Mouse (Mus musculus) midbrain, embryonic 16.5 days (tissue): ENCODE results near the gene Thbs3. TPM values are rescaled to one million over a fixed set of nuclear protein-coding genes. Genes with fewer than 3 reads are reported as not detected.

Experiments
- ATAC-seq: fragments of 200-750 bp; cut with Nextera tagmentation; 2 replicates; pipeline ENCODE4 v1.8.0; 2017; ENCODE audit warnings: moderate TSS enrichment
- H3K27ac ChIP-seq: fragments of 300-500 bp; sonication (generic); 2 replicates; pipeline ENCODE4 v1.5.1; 2014; ENCODE audit warnings: mild to moderate bottlenecking, low read length, mixed read lengths
- H3K27me3 ChIP-seq: fragments of 300-500 bp; sonication (generic); 2 replicates; pipeline ENCODE4 v1.6.1; 2014; ENCODE audit warnings: low read depth, low read length, mixed read lengths; ENCODE audit not compliant: control insufficient read depth, insufficient read depth
- H3K36me3 ChIP-seq: fragments of 300-500 bp; sonication (generic); 2 replicates; pipeline ENCODE4 v1.6.1; 2014; ENCODE audit warnings: mild to moderate bottlenecking, low read length, moderate library complexity, mixed read lengths; ENCODE audit not compliant: control insufficient read depth, insufficient read depth
- H3K4me1 ChIP-seq: fragments of 300-500 bp; sonication (generic); 2 replicates; pipeline ENCODE4 v1.6.1; 2014; ENCODE audit warnings: mild to moderate bottlenecking, low read length, mixed read lengths; ENCODE audit not compliant: control insufficient read depth, insufficient read depth
- H3K4me2 ChIP-seq: fragments of 300-500 bp; sonication (generic); 2 replicates; pipeline ENCODE4 v1.6.1; 2014; ENCODE audit warnings: mild to moderate bottlenecking, low read length, mixed read lengths
- H3K4me3 ChIP-seq: fragments of 300-500 bp; sonication (generic); 2 replicates; pipeline ENCODE4 v1.5.1; 2014; ENCODE audit warnings: low read depth, mild to moderate bottlenecking, low read length, moderate library complexity, mixed read lengths
- H3K9ac ChIP-seq: fragments of 300-500 bp; sonication (generic); 2 replicates; pipeline ENCODE4 v1.6.1; 2014; ENCODE audit warnings: low read depth, low read length, mixed read lengths
- H3K9me3 ChIP-seq: fragments of 300-500 bp; sonication (generic); replicated peaks from 2 replicates; pipeline ENCODE4 v1.6.1; 2014; ENCODE audit warnings: mild to moderate bottlenecking, low read length, mixed read lengths; ENCODE audit not compliant: control insufficient read depth, poor library complexity, severe bottlenecking
- WGBS: fragments of 180-500 bp; shearing (Covaris S2); extraction: QIAGEN DNeasy Blood & Tissue Kit; methylation state at CpG from one replicate; pipeline ENCODE4 v1.1.7; 2014; 5-methylcytosine and 5-hydroxymethylcytosine counted together
- polyA plus RNA-seq: library from polyadenylated mRNA; unstranded; fragments of >200 nt; fragmentation: Nextera tagmentation; extraction: Ambion mirVana; gene quantifications from 2 replicates; pipeline ENCODE4 v1.2.1, GENCODE M21; 2015

The Thbs3 gene
- 52.2 and 53.6 TPM in 2 replicates for polyA plus RNA-seq

GRCm38 (mm10) chr3:89214681-89215411, at the start of gene Thbs3:
Thbs3 (plus strand) TSS chr3:89215180.
- ATAC-seq = no peak
- Histone ChIP-seq H3K4me2 (peak within 1 kb of the TSS; percentile 69), H3K4me1 (peaks cover 21% of the 10 kb centered on the region), H3K4me3 (peak within 1 kb of the TSS; percentile 58), H3K9me3 (no peaks in the 10 kb centered on the region), H3K27ac (peak within 1 kb of the TSS; percentile 98), H3K36me3 (0 out of 2 replicates have a peak, but pooled peaks cover 3% of the 10 kb centered on the region), H3K9ac (peak within 1 kb of the TSS; percentile 90), H3K27me3 (no peaks in the 10 kb centered on the region)
- 1% methylated on average over 16 of the region's 19 CpGs for WGBS

GRCm38 (mm10) chr3:89165268-89165870, 49.6 kb upstream of the Thbs3 start:
- Histone ChIP-seq H3K4me1 (peaks cover 21% of the 10 kb centered on the region), H3K36me3 (peaks cover 19% of the 10 kb centered on the region), H3K4me2 (peak overlapping the region; percentile 91), H3K9me3 (no peaks in the 10 kb centered on the region), H3K4me3 (peak overlapping the region; percentile 96), H3K9ac (peak overlapping the region; percentile 96), H3K27ac (peak overlapping the region; percentile 94), H3K27me3 (no peaks in the 10 kb centered on the region)
- no peak for ATAC-seq
- 29% methylated on average over 12 of the region's 12 CpGs for WGBS

- Histone ChIP-seq H3K9me3 (no peaks in the 10 kb centered on the region), H3K9ac (no peak overlapping the region), H3K4me1 (peaks cover 21% of the 10 kb centered on the region), H3K27ac (no peak overlapping the region), H3K27me3 (no peaks in the 10 kb centered on the region), H3K36me3 (peaks cover 28% of the 10 kb centered on the region), H3K4me2 (no peak overlapping the region), H3K4me3 (no peak overlapping the region)
- no peak for ATAC-seq
- WGBS = 95% methylated on average over 19 of the region's 19 CpGs
These were observed 48.0 kb upstream of the Thbs3 start for GRCm38 (mm10) chr3:89166945-89167344.

GRCm38 (mm10) chr3:89174844-89175243, 40.1 kb upstream of the Thbs3 start:
- H3K27me3 ChIP-seq = no peaks in the 10 kb centered on the region
- peaks cover 10% of the 10 kb centered on the region for H3K4me1 ChIP-seq
- peaks cover 45% of the 10 kb centered on the region for H3K36me3 ChIP-seq
- H3K4me3 ChIP-seq = no peak overlapping the region
- H3K9me3 ChIP-seq = no peaks in the 10 kb centered on the region
- WGBS = 98% methylated on average over 11 of the region's 11 CpGs
- ATAC-seq = no peak
- no peak overlapping the region for H3K27ac ChIP-seq
- H3K9ac ChIP-seq = no peak overlapping the region
- H3K4me2 ChIP-seq = no peak overlapping the region

GRCm38 (mm10) chr3:89175544-89175943, 39.4 kb upstream of the Thbs3 start:
- 91% methylated on average over 10 of the region's 10 CpGs for WGBS
- Histone ChIP-seq H3K4me2 (no peak overlapping the region), H3K36me3 (peaks cover 40% of the 10 kb centered on the region)

GRCm38 (mm10) chr3:89176421-89176820, 38.6 kb upstream of the Thbs3 start:
- H3K4me1 ChIP-seq = peaks cover 10% of the 10 kb centered on the region
- ATAC-seq = peak; percentile 4; the same call in 1 of the 2 replicates
- 83% methylated on average over 7 of the region's 7 CpGs for WGBS
- H3K9me3 ChIP-seq = no peaks in the 10 kb centered on the region
- no peak overlapping the region for H3K9ac ChIP-seq
- no peaks in the 10 kb centered on the region for H3K27me3 ChIP-seq
- H3K4me3 ChIP-seq = no peak overlapping the region
- H3K36me3 ChIP-seq = peaks cover 38% of the 10 kb centered on the region
- H3K4me2 ChIP-seq = no peak overlapping the region
- no peak overlapping the region for H3K27ac ChIP-seq

More at GRCm38 (mm10) chr3:89175544-89175943, 39.4 kb upstream of the Thbs3 start:
- H3K27ac ChIP-seq = no peak overlapping the region
- H3K4me1 ChIP-seq = peaks cover 10% of the 10 kb centered on the region
- no peaks in the 10 kb centered on the region for H3K27me3 ChIP-seq
- no peak for ATAC-seq
- no peak overlapping the region for H3K9ac ChIP-seq
- H3K9me3 ChIP-seq = no peaks in the 10 kb centered on the region
- H3K4me3 ChIP-seq = no peak overlapping the region

- peak within 1 kb of the TSS; percentile 76 for H3K4me3 ChIP-seq
- under 1% methylated on average over 43 of the region's 43 CpGs for WGBS
- peak within 1 kb of the TSS; percentile 93 for H3K4me2 ChIP-seq
- peaks cover 37% of the 10 kb centered on the region for H3K36me3 ChIP-seq
- H3K4me1 ChIP-seq = peaks cover 10% of the 10 kb centered on the region
- no peaks in the 10 kb centered on the region for H3K9me3 ChIP-seq
- peak within 1 kb of the TSS; percentile 79 for H3K27ac ChIP-seq
- no peaks in the 10 kb centered on the region for H3K27me3 ChIP-seq
- peak; percentile 97 for ATAC-seq
- H3K9ac ChIP-seq = peak within 1 kb of the TSS; percentile 61
These were observed 37.5 kb upstream of the Thbs3 start, which contains the start of gene Scamp3 for GRCm38 (mm10) chr3:89177242-89178106. Scamp3 (plus strand) TSS chr3:89177473.

GRCm38 (mm10) chr3:89178107-89178385, 36.9 kb upstream of the Thbs3 start:
- no peaks in the 10 kb centered on the region for H3K9me3 ChIP-seq
- H3K9ac ChIP-seq = peak overlapping the region; percentile 61
- no peak for ATAC-seq
- peak overlapping the region; percentile 79 for H3K27ac ChIP-seq
- peak overlapping the region; percentile 76 for H3K4me3 ChIP-seq
- H3K36me3 ChIP-seq = peaks cover 36% of the 10 kb centered on the region
- WGBS = 11% methylated on average over 6 of the region's 6 CpGs
- peak overlapping the region; percentile 93 for H3K4me2 ChIP-seq
- peaks cover 10% of the 10 kb centered on the region for H3K4me1 ChIP-seq
- H3K27me3 ChIP-seq = no peaks in the 10 kb centered on the region
